Mouse (Mus musculus): ENCODE results near the gene Scamp2.

The Scamp2 gene

DNA sequence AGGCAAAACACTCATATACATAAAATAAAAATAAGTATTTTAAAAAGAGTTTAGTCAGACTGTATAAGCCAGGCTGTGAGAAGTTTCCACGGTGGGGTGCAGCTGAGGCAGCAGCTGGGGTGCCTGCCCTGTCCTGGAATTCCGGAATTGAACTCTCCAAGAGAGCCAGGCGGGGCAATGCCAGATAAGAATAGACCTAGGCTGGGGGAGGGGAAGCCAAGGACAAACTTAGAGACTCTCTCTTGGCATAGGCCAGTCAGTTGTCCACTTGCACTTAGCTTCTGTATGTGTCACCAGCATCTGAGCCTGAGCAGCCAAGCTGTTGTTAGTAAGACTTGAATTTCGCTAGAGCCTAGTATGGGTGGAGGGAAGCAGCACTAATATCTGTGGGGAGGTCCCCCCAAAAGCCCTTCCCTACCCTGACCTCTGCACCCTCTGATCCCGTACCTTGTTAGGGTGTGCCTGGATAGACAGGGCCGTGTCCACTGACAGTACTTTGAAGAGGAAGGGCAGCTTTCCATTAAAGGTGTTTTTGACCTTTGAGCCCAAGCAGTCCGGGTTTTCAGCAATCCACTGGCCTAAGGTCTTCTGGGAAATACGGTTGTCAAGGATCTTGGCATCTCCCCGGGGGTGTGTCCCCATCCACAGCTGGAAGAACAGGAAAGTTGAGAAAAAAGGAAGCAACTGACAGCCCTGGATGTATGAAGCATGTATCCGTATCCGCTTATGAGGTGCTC is 10.4 kb upstream of the Scamp2 start:
- no peak for DNase-seq (ENCODE audit: low read depth, low spot score)

DNA sequence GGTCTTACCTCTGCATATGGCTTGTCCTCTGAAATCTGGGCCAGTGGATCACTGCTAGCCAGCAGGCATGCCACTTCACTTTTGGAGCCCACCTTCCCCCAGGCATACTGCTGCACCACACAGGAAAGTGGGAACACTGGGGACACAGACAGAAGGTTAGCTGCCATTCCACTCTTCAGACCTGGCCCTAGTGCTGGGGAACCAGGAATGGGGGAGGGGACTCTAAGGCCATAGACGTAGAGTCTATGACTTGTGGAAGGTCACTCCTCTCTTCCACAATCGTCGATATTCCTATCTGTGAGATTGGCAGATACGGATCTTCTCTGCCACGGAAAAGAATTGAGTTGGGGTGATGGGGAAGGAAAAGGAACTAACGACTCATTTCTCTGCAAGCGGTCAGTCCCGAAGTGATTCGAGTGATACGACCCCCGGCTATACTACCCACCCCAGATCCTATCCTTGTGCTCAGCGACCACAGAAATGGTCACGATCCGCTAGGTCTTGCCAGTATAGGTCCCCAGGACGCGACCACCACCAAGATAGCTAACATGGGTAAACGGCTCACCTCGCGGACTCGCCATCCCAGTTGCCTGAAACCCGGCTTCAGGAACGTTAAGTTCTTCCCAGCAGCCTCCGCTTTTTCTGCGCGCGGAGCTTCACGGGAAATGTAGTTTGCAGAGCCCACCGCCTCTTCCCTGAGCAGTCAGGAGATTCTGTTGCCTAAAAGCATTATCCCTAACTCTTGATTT is 8.4 kb upstream of the Scamp2 start, which contains the start of gene Mpi:
Gene Mpi (minus strand): TSS at position 625 of the 749 bp plus-strand sequence.
- peak; percentile 71 for DNase-seq (ENCODE audit: low read depth, low spot score)

DNA sequence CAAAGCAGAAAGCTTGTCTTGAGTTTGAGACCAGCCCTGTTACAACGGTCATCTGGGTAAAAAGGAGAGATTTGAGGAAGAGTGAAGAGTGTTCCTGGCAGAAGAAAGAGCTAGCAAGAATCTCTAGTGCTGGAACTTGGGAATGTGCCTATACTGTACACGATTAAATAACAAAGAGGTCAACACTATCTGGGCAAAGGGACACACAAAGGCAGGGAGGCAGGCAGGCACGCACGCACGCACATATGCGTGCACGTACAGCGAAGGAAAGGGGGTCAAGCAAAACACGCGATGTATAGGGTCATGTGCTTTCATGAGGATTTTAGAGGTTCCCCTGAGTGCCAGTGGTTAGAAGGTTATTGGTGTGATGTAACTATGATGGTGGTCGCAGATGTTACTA is 7.6 kb upstream of the Scamp2 start:
- DNase-seq (ENCODE audit: low read depth, low spot score): no peak

DNA sequence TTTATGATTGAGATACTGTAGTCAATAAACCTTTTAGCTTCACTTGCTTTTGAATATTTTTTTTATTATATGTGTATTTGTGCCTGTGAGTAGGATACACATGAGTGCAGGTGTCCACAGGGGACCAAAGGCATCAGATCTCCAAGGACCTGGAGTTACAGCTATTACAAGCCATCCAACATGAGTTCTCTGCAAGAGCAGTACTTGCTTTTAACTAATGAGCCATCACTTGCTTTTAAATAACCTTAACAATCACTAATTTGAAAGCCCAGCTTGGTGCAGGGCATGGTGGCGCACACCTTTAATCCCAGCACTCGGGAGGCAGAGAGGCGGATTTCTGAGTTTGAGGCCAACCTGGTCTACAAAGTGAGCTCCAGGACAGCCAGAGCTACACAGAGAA is 6.0 kb upstream of the Scamp2 start:
- DNase-seq (ENCODE audit: low read depth, low spot score): no peak

DNA sequence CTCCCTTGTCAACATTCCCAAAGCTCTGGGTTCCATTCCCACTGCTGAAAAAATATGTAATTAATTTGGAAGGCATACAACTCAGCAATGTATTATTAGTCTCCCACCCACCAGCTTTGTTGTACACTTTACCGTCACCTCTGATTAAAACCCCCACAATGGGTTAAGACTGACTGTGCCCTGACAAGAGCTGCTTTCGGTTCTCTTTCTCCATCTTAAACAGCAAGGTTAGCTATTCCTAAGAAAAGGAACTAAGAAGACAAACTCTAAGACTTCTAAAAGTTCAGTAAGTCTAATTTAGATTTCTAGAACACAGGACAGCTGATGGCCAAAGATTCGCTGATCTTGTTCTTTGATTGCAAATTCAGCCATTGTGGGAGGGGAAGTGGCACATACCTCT is 3.5 kb upstream of the Scamp2 start:
- no peak for DNase-seq (ENCODE audit: low read depth, low spot score)

DNA sequence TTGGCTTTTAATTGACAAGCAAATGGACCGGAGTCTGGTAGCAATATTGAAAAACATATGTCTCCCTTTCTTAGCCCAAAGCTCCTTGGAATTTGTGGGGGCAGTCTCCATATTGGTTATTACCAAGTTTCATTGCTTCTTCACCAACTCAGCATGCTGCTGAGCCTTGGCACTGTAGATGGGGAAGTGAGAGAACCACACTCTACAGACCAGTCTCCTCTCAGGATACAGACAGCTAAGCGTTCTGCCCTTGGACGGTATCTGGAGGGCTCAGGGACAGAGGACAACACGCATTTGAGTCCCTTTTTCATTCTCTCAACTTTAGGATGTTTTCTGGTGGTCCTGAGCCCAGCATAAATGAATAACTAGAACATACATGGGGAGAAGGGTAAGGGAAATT is 2.1 kb upstream of the Scamp2 start:
- DNase-seq (ENCODE audit: low read depth, low spot score): no peak

DNA sequence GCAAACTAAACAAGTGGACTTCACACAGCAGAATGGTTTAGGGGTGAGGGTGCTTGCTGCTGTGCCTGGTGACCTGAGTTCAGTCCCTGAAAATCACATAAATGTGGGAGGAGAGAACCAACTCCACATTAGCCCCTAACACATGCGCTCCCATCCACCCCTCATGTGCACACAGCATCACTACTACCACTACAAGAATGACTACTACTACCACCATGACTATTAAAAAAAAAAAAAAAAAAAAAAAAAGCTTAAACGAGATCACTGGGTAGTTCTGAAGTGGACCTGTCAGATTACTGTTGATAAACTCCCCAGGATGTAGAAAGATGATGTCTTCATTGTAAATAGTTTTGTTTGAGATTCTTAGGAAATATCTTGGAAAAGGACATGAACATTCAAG is 1.2 kb upstream of the Scamp2 start:
- no peak for DNase-seq (ENCODE audit: low read depth, low spot score)

DNA sequence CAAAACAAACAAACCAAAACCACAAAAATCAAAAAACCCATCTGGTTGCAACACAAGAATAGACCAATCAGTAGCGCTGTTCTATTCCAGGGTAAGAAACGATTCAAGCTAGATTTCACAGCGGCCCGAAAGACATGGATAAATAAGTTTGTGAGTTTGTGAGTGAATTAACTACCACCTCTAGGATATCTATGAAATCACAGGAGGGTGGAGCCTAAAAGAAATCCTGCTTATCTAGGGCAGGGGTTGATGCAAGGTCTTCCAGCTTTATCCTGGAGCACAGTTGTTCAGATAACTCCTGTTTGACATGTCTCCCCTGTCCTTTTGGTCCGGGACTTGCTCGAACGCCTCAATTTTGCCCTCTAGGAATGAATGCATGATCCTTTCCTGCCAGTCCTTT is 480 bp upstream of the Scamp2 start:
- DNase-seq (ENCODE audit: low read depth, low spot score): no peak

DNA sequence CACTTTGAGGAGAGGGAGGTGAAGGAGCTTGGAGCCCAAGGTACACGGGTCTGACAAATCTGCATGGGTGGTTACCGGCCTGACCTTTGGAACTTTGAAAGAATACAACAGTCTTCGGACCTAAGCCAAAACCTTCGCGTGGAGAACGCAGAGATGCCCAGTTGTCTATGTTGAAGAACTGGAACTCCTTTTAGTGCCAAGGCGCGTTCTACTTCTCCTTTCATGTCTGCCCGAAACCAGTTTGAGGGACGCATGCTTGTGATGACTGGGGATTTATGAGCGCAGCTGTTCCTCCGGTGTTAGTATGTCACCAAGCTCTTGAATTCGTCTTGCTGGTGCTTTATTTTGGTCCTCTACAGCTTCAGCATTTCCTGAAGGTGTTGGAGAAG is 962 bp downstream of the Scamp2 start:
- DNase-seq (ENCODE audit: low read depth, low spot score): no peak

DNA sequence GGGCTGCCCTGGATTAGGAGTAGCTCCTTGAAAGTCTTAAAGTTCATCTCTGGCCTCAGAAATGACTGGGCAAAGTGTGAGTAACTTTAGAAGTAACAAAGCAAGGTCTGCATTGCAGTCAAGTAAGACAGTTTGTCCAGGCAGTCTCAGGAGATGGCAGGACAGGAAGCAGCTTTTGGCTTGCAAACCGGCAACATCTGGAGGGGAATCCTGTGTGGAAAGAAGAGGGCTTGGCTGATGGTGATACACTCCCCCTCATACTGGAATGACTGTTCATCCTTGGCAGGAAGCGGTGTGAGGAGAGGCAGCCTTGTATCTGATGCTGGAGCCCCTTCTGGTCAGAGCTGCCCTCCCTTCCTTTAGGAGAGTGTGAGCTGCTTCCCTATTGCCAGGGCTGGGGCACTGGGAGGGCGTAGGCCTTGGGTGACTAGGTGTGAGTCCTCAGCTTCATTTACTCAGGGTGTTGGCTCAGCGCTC is 2.2 kb downstream of the Scamp2 start:
- no peak for DNase-seq (ENCODE audit: low read depth, low spot score)

DNA sequence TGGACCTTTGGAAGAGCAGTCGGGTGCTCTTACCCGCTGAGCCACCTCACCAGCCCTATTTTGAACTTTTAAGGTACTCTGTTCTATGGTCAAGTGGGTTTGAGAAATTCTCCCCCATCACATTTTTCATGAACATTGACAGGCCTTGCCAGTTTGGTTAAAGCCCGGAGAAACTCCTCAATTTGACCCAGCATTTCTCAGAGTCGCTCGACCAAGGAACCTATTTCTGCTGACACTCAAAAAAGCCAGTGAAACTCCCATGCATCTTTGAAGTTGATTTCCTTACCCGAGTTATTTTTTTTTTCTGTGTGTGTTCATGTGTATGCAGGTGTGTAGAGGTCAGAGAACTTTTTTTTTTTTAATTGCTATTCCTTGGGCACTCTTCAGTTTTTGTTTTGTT is 3.9 kb downstream of the Scamp2 start:
- DNase-seq (ENCODE audit: low read depth, low spot score): no peak

DNA sequence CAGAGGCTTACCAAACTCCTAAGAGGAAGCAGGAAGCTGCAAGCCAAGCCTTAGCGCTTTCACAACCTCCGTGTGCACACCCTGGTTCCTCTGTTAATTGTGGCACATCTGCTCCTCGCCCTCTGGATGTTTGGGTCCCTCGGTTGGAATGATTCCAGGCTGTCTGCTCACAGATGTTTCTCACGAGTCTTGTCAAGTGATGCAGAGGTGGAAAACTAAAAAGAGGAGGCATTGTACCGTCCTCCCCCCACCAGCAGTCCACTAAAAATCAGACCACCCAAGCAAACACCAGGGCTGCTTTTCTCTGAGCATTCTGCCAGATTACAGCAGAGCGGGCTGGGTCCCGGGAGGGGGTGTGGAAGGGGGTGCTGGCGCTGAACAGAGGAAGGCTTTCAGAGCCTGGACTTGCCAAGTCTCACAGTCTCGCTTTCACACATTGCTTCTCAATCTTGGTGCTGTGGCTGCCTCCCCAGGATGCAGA is 5.0 kb downstream of the Scamp2 start:
- DNase-seq (ENCODE audit: low read depth, low spot score): peak; percentile 43

DNA sequence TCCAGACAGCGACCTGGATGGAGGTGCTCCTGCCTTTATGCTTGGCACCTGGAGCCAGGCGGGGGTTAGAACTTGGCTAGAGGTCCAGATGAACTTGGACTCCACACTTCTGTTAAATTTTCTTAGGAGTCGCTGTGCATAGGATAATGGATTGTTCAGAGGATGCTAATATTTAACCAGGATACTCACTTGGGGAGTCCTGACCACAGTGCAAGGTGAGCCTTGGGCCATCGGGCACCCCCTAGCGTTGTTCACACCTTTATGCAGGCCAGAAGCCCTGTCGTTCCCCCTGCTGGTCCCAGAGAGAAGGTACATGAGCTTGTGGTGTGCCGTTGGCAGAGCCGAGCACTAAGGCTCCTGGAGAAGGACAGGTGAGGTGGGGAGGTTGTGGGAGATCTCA is 6.1 kb downstream of the Scamp2 start:
- no peak for DNase-seq (ENCODE audit: low read depth, low spot score)

DNA sequence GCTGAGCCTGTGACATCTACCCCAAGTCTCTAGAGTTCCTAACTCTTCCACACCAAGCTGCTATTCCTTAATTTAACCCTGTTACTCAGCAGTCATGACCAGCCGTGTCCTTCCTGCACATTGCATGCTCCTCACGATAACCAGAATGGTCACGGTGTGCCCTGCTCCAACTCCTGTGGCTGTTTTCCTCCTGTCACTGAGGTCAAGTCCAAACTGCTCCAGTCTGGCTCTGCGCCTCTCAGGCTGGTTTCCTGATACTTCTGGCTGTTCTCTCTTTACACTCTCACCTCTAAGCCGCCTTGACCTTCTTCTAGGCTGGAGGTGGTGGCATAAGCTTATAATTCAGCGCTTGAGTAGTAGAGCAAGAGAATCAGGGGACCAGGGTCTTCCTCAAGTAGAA is 7.8 kb downstream of the Scamp2 start:
- no peak for DNase-seq (ENCODE audit: low read depth, low spot score)

DNA sequence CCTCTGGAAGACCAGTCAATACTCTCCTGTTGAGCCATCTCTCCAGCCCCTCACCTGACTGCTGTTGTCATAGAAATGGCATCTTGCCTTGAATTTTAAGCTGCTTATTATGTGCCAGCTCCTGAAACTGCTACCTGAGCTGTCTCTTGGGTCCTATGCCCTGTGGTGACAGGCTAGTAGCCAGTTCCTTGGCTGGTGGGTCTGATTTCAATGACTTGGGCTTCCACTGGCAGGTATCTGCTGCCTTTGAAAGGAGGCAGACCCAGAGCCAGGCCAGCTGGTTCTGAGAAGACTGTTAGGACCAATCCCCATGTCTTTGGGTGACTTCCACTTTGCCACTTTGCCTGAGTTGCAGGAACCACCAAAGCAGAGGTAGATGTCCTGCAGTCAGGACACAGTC is 13.7 kb downstream of the Scamp2 start:
- DNase-seq (ENCODE audit: low read depth, low spot score): no peak

DNA sequence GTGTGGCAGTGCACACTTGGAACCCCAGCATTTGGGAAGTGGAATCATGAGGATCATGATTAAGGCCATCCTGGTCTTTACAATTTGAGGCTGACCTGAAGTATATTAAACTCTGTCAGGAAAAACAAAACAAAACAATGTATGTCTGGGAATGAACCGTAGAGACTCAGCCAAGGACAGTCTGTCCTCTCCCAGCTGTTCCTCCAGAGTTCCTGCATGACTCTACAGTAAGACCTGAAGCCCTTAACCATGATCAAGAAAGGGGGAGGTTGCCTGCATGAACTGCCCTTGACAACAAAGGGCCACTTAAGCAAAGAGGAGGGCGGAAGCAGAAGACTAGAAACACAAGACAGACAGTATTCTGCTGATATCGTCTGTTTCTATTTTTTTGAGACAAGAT is 14.8 kb downstream of the Scamp2 start:
- DNase-seq (ENCODE audit: low read depth, low spot score): no peak

DNA sequence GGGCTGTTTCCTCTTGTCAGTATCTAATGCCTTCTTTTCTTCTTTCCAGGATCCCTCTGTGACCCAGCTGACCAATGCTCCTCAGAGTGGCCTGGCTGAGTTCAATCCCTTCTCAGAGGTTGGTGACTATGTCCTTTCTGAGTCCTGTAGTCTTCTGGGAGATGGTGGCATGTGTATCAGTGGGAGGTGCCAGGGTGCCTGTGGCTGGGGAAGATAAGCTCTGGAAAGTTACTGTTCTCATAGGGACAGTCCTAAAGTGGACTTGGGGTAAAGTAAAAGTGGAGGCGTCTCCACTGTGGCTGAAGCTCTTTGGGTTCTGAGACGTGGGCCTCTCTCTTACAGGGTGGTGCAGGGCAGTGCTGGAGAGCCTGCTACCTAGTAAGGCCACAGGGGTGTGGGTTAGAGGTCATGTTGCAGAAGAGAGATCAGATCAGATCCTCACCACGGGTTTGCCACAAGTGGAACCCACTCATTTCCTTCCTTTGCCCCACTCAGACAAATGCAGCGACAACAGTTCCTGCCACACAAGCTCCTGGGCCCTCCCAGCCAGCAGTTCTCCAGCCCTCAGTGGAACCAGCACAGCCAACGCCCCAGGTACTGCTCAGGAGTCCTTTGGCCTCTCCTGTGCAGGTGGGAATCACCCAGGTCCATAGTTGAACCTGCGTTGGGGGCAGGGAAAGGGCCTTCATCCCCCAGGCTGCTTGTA is 16.6 kb downstream of the Scamp2 start:
- DNase-seq (ENCODE audit: low read depth, low spot score): no peak

DNA sequence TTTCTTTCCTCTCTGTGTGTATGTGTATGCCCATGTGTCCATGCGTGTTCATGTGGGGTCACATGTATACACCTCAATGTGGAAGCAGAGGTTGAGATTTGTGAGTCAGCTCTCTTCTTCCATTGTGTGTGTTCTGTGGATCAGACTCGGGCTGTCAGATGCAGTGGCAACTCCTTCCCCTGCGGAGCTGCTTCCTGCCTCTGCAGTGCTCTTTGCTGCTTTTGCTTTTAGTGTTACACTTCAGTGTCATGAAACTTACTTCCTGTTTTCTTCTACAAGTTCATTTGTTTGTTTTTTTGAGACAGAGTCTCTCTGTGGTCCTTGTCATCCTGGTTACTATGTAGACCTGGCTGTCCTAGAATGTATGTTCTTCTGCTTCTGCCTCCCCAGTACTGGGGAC is 24.2 kb downstream of the Scamp2 start:
- DNase-seq (ENCODE audit: low read depth, low spot score): no peak

DNA sequence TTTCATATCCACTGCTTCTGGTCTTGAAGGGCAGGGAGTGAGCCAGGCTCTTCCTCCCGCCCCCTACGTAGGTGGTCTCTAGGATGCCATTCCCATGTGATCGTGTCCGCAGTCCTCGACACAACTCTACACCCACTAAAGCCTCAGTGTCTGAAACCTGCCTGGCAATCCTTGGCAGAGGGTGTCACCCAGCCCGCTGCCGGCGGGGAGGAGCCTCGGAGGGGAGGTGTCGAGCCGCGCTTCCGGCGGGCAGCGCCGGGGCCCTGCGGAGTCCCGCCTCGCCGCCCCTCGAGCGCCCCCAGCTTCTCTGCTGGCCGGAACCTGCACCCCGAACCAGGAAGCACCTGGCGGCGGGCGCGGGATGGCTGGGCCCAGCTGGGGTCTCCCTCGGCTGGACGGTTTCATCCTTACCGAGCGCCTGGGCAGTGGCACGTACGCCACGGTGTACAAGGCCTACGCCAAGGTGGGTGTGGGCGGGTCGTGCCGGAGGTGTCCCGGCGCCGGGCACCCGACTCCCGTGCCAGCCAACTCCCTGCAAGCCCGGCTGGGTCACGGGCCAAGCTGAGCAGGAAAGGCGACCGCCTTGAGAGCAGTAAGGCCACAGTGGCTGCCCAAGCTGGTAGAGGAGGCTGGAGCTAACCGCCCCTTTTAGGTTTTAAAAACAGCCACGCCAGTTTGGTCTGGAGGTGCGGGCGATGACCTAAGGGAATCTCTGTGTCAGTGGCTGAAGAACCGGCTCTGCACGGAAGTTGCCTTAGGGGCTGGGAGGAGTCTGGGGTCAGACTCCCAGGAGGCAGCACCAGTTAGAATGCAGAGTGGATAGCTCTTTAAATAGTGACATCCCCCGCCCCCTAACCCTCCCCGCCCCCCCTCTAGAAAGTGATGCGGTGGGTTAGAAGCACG is 28.7 kb downstream of the Scamp2 start, which contains the start of gene Ulk3:
Gene Ulk3 (plus strand): TSS at position 229 of the 903 bp plus-strand sequence.
- peak; percentile 74 for DNase-seq (ENCODE audit: low read depth, low spot score)

DNA sequence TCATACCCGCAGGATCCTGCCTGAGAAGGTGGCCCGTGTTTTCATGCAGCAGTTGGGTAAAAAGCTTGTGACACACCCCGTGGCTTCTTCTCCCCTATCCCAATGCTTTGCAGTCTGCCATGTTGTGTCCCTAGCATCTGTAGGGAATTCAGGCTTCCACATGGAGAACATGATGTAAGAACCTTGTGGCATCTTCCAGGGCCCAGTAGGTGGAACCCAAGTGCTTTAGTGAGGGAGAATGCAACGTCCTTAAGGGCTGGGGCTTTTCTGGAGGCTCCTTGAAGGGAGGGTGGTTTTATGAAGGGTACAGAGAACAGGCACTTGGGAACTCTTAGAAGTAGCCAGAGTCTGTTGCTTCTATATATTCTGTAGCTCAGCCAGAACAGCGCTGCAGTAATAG is 30.0 kb downstream of the Scamp2 start:
- DNase-seq (ENCODE audit: low read depth, low spot score): no peak

DNA sequence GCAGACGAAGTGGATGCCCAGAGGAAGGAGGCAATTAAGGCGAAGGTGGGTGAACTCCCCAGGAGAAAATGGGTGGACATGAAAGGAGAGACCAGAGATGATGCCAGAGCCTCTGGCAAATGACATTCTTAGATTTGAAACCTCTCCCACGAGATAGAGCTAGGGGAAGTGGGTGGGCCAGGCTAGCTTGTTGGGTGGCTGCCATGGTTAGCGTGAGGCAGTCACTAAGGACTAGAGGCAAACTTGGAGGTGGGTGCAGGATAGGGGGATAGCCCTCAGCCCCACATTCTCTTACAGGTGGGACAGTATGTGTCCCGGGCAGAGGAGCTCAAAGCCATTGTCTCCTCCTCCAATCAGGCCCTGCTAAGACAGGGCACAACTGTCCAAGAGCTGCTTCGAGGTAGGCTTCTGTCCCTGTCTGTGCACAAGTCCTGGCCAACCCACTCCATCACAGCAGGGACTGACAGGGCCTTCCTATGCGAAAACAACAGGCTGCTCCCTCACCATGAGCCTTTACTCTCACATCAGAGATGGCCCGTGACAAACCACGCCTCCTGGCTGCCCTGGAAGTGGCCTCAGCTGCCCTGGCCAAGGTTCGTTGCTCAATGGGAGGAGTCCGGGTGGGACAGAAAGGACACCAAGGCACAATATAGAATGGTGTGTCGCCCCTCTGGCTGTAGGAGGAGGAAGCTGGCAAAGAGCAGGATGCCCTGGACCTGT is 32.9 kb downstream of the Scamp2 start:
- DNase-seq (ENCODE audit: low read depth, low spot score): no peak

All from mesoderm, embryonic 11.5 days (tissue).